Mouse (Mus musculus) bone marrow, adult 2 months (tissue): ENCODE data around the gene Zkscan5.

ENCODE experiments used
- CTCF ChIP-seq: fragments of 200-500 bp; IDR thresholded peaks from 2 replicates; pipeline ENCODE4 v1.5.1; 2011; ENCODE audit warnings: low read length, control low read depth; ENCODE audit not compliant: control insufficient read depth, insufficient read depth
- POLR2A ChIP-seq: fragments of 200-500 bp; IDR thresholded peaks from 2 replicates; pipeline ENCODE4 v1.6.1; 2011; ENCODE audit warnings: low read depth, mild to moderate bottlenecking, control low read depth, low read length, borderline replicate concordance; ENCODE audit not compliant: control insufficient read depth

DNA sequence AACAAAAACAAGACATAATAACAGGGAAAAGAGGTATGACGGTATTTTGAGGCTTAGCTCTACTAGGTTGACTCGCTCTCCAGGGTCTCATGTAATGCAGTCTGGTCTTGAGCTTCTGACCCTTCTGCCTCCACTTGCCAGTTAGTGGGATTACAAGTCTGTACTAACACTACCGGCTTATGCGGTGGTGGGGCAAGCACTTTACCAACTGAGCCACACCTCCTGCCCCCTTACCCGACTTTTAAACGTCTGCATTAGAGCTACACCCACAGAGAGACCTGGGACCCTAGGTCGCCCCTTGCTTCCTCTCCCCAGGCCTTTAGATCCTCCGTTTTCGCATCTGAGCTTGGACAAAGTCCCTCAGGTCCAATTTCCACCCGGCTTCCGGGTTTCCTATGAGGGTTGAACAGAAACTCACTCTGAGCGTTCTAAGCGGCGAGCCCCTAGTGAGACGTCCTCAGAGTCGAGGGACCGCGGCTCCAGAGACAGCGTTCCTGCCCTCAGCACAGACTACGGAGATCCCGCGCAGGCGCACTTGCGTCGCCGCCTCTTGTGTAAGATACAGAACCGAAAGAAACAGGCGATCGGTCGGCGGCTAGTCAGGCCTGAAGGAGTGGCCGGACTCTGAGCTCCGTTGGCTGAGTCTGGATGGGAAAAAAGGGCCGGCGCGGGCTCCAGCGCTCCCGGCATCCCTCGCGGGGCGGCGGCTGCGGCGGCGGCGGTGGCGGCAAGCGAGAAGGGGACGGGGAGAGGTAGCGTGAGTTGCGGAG, 37.6 kb upstream of the Zkscan5 start, which contains the start of the genes Ptcd1 and Cpsf4:
- TF ChIP-seq CTCF, result no peak
- peak; percentile 67; the same call in 1 of the 2 replicates for TF ChIP-seq POLR2A
